Mouse (Mus musculus) lung, embryonic 15.5 days (tissue): Measurements from ENCODE around the gene Tulp2. TPM values are rescaled to one million over a fixed set of nuclear protein-coding genes. Genes with fewer than 3 reads are reported as not detected.

ENCODE experiments used
- ATAC-seq: fragments of 200-750 bp; cut with Nextera tagmentation; 2 replicates; pipeline ENCODE4 v1.8.0; 2017; ENCODE audit warnings: moderate number of reproducible peaks, borderline replicate concordance; ENCODE audit not compliant: low FRiP score, low TSS enrichment; ENCODE audit errors: extremely low read depth
- H3K27ac ChIP-seq: fragments of 300-500 bp; sonication (generic); 2 replicates; pipeline ENCODE4 v1.5.1; 2015; ENCODE audit warnings: moderate library complexity, mild to moderate bottlenecking, inconsistent platforms
- H3K27me3 ChIP-seq: fragments of 300-500 bp; sonication (generic); 2 replicates; pipeline ENCODE4 v1.6.1; 2015; ENCODE audit warnings: inconsistent platforms
- H3K36me3 ChIP-seq: fragments of 300-500 bp; sonication (generic); 2 replicates; pipeline ENCODE4 v1.6.1; 2015; ENCODE audit warnings: inconsistent platforms
- H3K4me1 ChIP-seq: fragments of 300-500 bp; sonication (generic); 2 replicates; pipeline ENCODE4 v1.6.1; 2015; ENCODE audit warnings: inconsistent platforms
- H3K4me2 ChIP-seq: fragments of 300-500 bp; sonication (generic); 2 replicates; pipeline ENCODE4 v1.6.1; 2015; ENCODE audit warnings: inconsistent platforms, mild to moderate bottlenecking, moderate library complexity
- H3K4me3 ChIP-seq: fragments of 300-500 bp; sonication (generic); 2 replicates; pipeline ENCODE4 v1.5.1; 2015; ENCODE audit warnings: mild to moderate bottlenecking, inconsistent platforms
- H3K9ac ChIP-seq: fragments of 300-500 bp; sonication (generic); 2 replicates; pipeline ENCODE4 v1.6.1; 2015; ENCODE audit warnings: inconsistent platforms
- H3K9me3 ChIP-seq: fragments of 300-500 bp; sonication (generic); 2 replicates; pipeline ENCODE4 v1.6.1; 2016; ENCODE audit warnings: inconsistent platforms
- WGBS: fragments of 180-500 bp; shearing (Covaris S2); methylation state at CpG from one replicate; pipeline ENCODE4 v1.1.7; 2015; 5-methylcytosine and 5-hydroxymethylcytosine counted together
- polyA plus RNA-seq: library from polyadenylated mRNA; unstranded; fragments of >200 nt; fragmentation: Nextera tagmentation; extraction: Ambion mirVana; gene quantifications from 2 replicates; pipeline ENCODE4 v1.2.1, GENCODE M21; 2015

Tulp2 gene
- polyA plus RNA-seq, 1 experiment from 2014 or later = 0.74 TPM

GRCm38 (mm10) chr7:45549641-45550436, 68.2 kb downstream of the Tulp2 start:
- no peaks in the 10 kb centered on the region for H3K27me3 ChIP-seq
- ATAC-seq = no peak

GRCm38 (mm10) chr7:45550821-45551511, 69.3 kb downstream of the Tulp2 start:
- 74% methylated on average over 11 of the region's 11 CpGs for WGBS
- Histone ChIP-seq H3K4me2 (no peak overlapping the region), H3K27ac (no peak overlapping the region), H3K27me3 (no peaks in the 10 kb centered on the region), H3K9ac (no peak overlapping the region), H3K4me3 (no peak overlapping the region), H3K4me1 (no peaks in the 10 kb centered on the region), H3K9me3 (no peaks in the 10 kb centered on the region), H3K36me3 (no peaks in the 10 kb centered on the region)
- no peak for ATAC-seq

More at GRCm38 (mm10) chr7:45549641-45550436, 68.2 kb downstream of the Tulp2 start:
- Histone ChIP-seq H3K4me3 (no peak overlapping the region), H3K9me3 (no peaks in the 10 kb centered on the region), H3K4me2 (no peak overlapping the region), H3K9ac (no peak overlapping the region), H3K27ac (no peak overlapping the region), H3K4me1 (no peaks in the 10 kb centered on the region), H3K36me3 (no peaks in the 10 kb centered on the region)
- 85% methylated on average over 16 of the region's 16 CpGs for WGBS

GRCm38 (mm10) chr7:45551512-45551883, 69.8 kb downstream of the Tulp2 start:
- no peak overlapping the region for H3K4me2 ChIP-seq
- H3K9ac ChIP-seq = no peak overlapping the region
- H3K4me3 ChIP-seq = no peak overlapping the region
- no peaks in the 10 kb centered on the region for H3K9me3 ChIP-seq
- no peaks in the 10 kb centered on the region for H3K27me3 ChIP-seq
- 75% methylated on average over 8 of the region's 8 CpGs for WGBS
- no peaks in the 10 kb centered on the region for H3K4me1 ChIP-seq
- ATAC-seq = no peak
- no peaks in the 10 kb centered on the region for H3K36me3 ChIP-seq
- no peak overlapping the region for H3K27ac ChIP-seq

- 52% methylated on average over 8 of the region's 8 CpGs for WGBS
- no peak for ATAC-seq
- Histone ChIP-seq H3K27ac (no peak overlapping the region), H3K4me1 (0 out of 2 replicates have a peak, but pooled peaks cover 1% of the 10 kb centered on the region), H3K4me3 (no peak overlapping the region), H3K36me3 (no peaks in the 10 kb centered on the region), H3K4me2 (no peak overlapping the region), H3K27me3 (no peaks in the 10 kb centered on the region), H3K9me3 (no peaks in the 10 kb centered on the region), H3K9ac (no peak overlapping the region)
These were observed 71.8 kb downstream of the Tulp2 start for GRCm38 (mm10) chr7:45553519-45553918.

- Histone ChIP-seq H3K4me2 (no peak overlapping the region), H3K4me3 (no peak overlapping the region), H3K27ac (no peak overlapping the region), H3K27me3 (no peaks in the 10 kb centered on the region), H3K4me1 (0 out of 2 replicates have a peak, but pooled peaks cover 6% of the 10 kb centered on the region), H3K9me3 (no peaks in the 10 kb centered on the region), H3K36me3 (no peaks in the 10 kb centered on the region), H3K9ac (no peak overlapping the region)
- no peak for ATAC-seq
- WGBS = 91% methylated on average over 2 of the region's 2 CpGs
These were observed 72.3 kb downstream of the Tulp2 start for GRCm38 (mm10) chr7:45553990-45554389.

- Histone ChIP-seq H3K9me3 (no peaks in the 10 kb centered on the region), H3K4me3 (no peak within 1 kb of the TSS), H3K27me3 (no peaks in the 10 kb centered on the region), H3K9ac (no peak within 1 kb of the TSS), H3K4me2 (no peak within 1 kb of the TSS), H3K36me3 (no peaks in the 10 kb centered on the region), H3K4me1 (0 out of 2 replicates have a peak, but pooled peaks cover 6% of the 10 kb centered on the region), H3K27ac (no peak within 1 kb of the TSS)
- no peak for ATAC-seq
- 22% methylated on average over 8 of the region's 8 CpGs for WGBS
These were observed 73.1 kb downstream of the Tulp2 start, which contains the start of gene Hsd17b14 for GRCm38 (mm10) chr7:45554744-45555143. TSS of gene Hsd17b14 (plus strand) at chr7:45554893.

- no peaks in the 10 kb centered on the region for H3K36me3 ChIP-seq
- H3K9ac ChIP-seq = no peak overlapping the region
- no peak overlapping the region for H3K4me2 ChIP-seq
- H3K9me3 ChIP-seq = no peaks in the 10 kb centered on the region
- H3K27ac ChIP-seq = no peak overlapping the region
- no peak for ATAC-seq
- H3K4me3 ChIP-seq = no peak overlapping the region
- peaks cover 8% of the 10 kb centered on the region; the same call in 1 of the 2 replicates for H3K4me1 ChIP-seq
- WGBS = 14% methylated on average over 8 of the region's 8 CpGs
- H3K27me3 ChIP-seq = no peaks in the 10 kb centered on the region
These were observed 74.1 kb downstream of the Tulp2 start for GRCm38 (mm10) chr7:45555787-45556186.

- no peaks in the 10 kb centered on the region for H3K27me3 ChIP-seq
- 24% methylated on average over 5 of the region's 6 CpGs for WGBS
- H3K4me1 ChIP-seq = peaks cover 23% of the 10 kb centered on the region
- no peak overlapping the region for H3K4me2 ChIP-seq
- 0 out of 2 replicates have a peak overlapping the region, but pooled peaks have one; percentile 29 for H3K27ac ChIP-seq
- no peak overlapping the region for H3K4me3 ChIP-seq
- H3K9me3 ChIP-seq = no peaks in the 10 kb centered on the region
- no peaks in the 10 kb centered on the region for H3K36me3 ChIP-seq
- no peak overlapping the region for H3K9ac ChIP-seq
- no peak for ATAC-seq
These were observed 77.2 kb downstream of the Tulp2 start for GRCm38 (mm10) chr7:45558907-45559306.

- Histone ChIP-seq H3K9me3 (no peaks in the 10 kb centered on the region), H3K27ac (no peak overlapping the region), H3K4me2 (no peak overlapping the region), H3K27me3 (no peaks in the 10 kb centered on the region), H3K4me1 (peaks cover 23% of the 10 kb centered on the region), H3K4me3 (no peak overlapping the region), H3K36me3 (no peaks in the 10 kb centered on the region), H3K9ac (no peak overlapping the region)
- WGBS = 74% methylated on average over 7 of the region's 7 CpGs
- no peak for ATAC-seq
These were observed 78.6 kb downstream of the Tulp2 start for GRCm38 (mm10) chr7:45560241-45560640.

GRCm38 (mm10) chr7:45560843-45561623, 79.4 kb downstream of the Tulp2 start:
- H3K9me3 ChIP-seq = no peaks in the 10 kb centered on the region
- H3K36me3 ChIP-seq = no peaks in the 10 kb centered on the region
- no peak overlapping the region for H3K4me3 ChIP-seq
- 15% methylated on average over 17 of the region's 17 CpGs for WGBS
- H3K27me3 ChIP-seq = no peaks in the 10 kb centered on the region
- 0 out of 2 replicates have a peak overlapping the region, but pooled peaks have one; percentile 5 for H3K9ac ChIP-seq
- peak overlapping the region; percentile 36 for H3K4me2 ChIP-seq
- peaks cover 23% of the 10 kb centered on the region for H3K4me1 ChIP-seq
- no peak for ATAC-seq
- no peak overlapping the region for H3K27ac ChIP-seq

- no peak; the same call in 1 of the 2 replicates for ATAC-seq
These were observed 80.2 kb downstream of the Tulp2 start for GRCm38 (mm10) chr7:45561624-45562520.

More at GRCm38 (mm10) chr7:45561624-45562520, 80.2 kb downstream of the Tulp2 start:
- H3K4me3 ChIP-seq = no peak overlapping the region
- H3K27ac ChIP-seq = no peak overlapping the region
- H3K27me3 ChIP-seq = no peaks in the 10 kb centered on the region
- H3K9ac ChIP-seq = peak overlapping the region; percentile 5; the same call in 1 of the 2 replicates
- peaks cover 23% of the 10 kb centered on the region for H3K4me1 ChIP-seq
- peak overlapping the region; percentile 36 for H3K4me2 ChIP-seq
- H3K9me3 ChIP-seq = no peaks in the 10 kb centered on the region
- 34% methylated on average over 12 of the region's 12 CpGs for WGBS
- H3K36me3 ChIP-seq = no peaks in the 10 kb centered on the region
